Mouse (Mus musculus) limb, embryonic 12.5 days (tissue): Measurements from ENCODE around the gene Smim9. TPM values are rescaled to one million over a fixed set of nuclear protein-coding genes. Genes with fewer than 3 reads are reported as not detected.

Source experiments
- ATAC-seq: fragments of 200-750 bp; cut with Nextera tagmentation; 2 replicates; pipeline ENCODE4 v1.8.0; 2017; ENCODE audit warnings: low read depth, moderate TSS enrichment; ENCODE audit not compliant: insufficient number of reproducible peaks, insufficient read depth, low FRiP score, low TSS enrichment
- H3K27ac ChIP-seq: fragments of 300-500 bp; sonication (generic); 2 replicates; pipeline ENCODE4 v1.5.1; 2016; ENCODE audit warnings: mild to moderate bottlenecking, moderate library complexity
- H3K27me3 ChIP-seq: fragments of 300-500 bp; sonication (generic); 2 replicates; pipeline ENCODE4 v1.6.1; 2016; ENCODE audit warnings: mild to moderate bottlenecking, moderate library complexity
- H3K36me3 ChIP-seq: fragments of 300-500 bp; sonication (generic); 2 replicates; pipeline ENCODE4 v1.6.1; 2016; ENCODE audit warnings: mild to moderate bottlenecking, moderate library complexity
- H3K4me1 ChIP-seq: fragments of 300-500 bp; sonication (generic); replicated peaks from 2 replicates; pipeline ENCODE4 v1.6.1; 2016
- H3K4me2 ChIP-seq: fragments of 300-500 bp; sonication (generic); 2 replicates; pipeline ENCODE4 v1.6.1; 2016; ENCODE audit warnings: mild to moderate bottlenecking, moderate library complexity
- H3K4me3 ChIP-seq: fragments of 300-500 bp; sonication (generic); replicated peaks from 2 replicates; pipeline ENCODE4 v1.5.1; 2016; ENCODE audit warnings: mild to moderate bottlenecking
- H3K9ac ChIP-seq: fragments of 300-500 bp; sonication (generic); replicated peaks from 2 replicates; pipeline ENCODE4 v1.6.1; 2016; ENCODE audit warnings: mild to moderate bottlenecking, moderate library complexity
- H3K9me3 ChIP-seq: fragments of 300-500 bp; sonication (generic); 2 replicates; pipeline ENCODE4 v1.6.1; 2016; ENCODE audit warnings: mild to moderate bottlenecking, moderate library complexity
- WGBS: fragments of 180-500 bp; shearing (Covaris S2); methylation state at CpG from one replicate; pipeline ENCODE4 v1.1.7; 2016; 5-methylcytosine and 5-hydroxymethylcytosine counted together
- polyA plus RNA-seq: library from polyadenylated mRNA; unstranded; fragments of >200 nt; fragmentation: Nextera tagmentation; extraction: Ambion mirVana; gene quantifications from 2 replicates; pipeline ENCODE4 v1.2.1, GENCODE M21; 2016

Smim9 gene
- polyA plus RNA-seq, 1 experiment from 2014 or later: not detected

GRCm38 (mm10) chrX:75128333-75128980 lies 35.1 kb downstream of the Smim9 start:
- no peak overlapping the region for H3K4me2 ChIP-seq
- H3K36me3 ChIP-seq: peaks cover 4% of the 10 kb centered on the region; the same call in 1 of the 2 replicates
- H3K9ac ChIP-seq: no peak overlapping the region
- no peak overlapping the region for H3K4me3 ChIP-seq
- H3K9me3 ChIP-seq: no peaks in the 10 kb centered on the region
- no peak overlapping the region for H3K27ac ChIP-seq
- no peaks in the 10 kb centered on the region for H3K27me3 ChIP-seq
- ATAC-seq: no peak
- no peaks in the 10 kb centered on the region for H3K4me1 ChIP-seq

GRCm38 (mm10) chrX:75126893-75127292 lies 36.7 kb downstream of the Smim9 start:
- Histone ChIP-seq H3K4me3 (no peak overlapping the region), H3K4me2 (no peak overlapping the region), H3K4me1 (no peaks in the 10 kb centered on the region), H3K27ac (no peak overlapping the region), H3K9ac (no peak overlapping the region), H3K27me3 (no peaks in the 10 kb centered on the region), H3K9me3 (no peaks in the 10 kb centered on the region), H3K36me3 (peaks cover 9% of the 10 kb centered on the region)
- ATAC-seq: no peak

GRCm38 (mm10) chrX:75125606-75126005 lies 38.0 kb downstream of the Smim9 start:
- no peak for ATAC-seq
- H3K4me1 ChIP-seq: no peaks in the 10 kb centered on the region
- no peak overlapping the region for H3K9ac ChIP-seq
- no peaks in the 10 kb centered on the region for H3K9me3 ChIP-seq
- no peaks in the 10 kb centered on the region for H3K27me3 ChIP-seq
- H3K4me3 ChIP-seq: no peak overlapping the region
- peaks cover 13% of the 10 kb centered on the region for H3K36me3 ChIP-seq
- H3K4me2 ChIP-seq: no peak overlapping the region
- WGBS: 96% methylated on average over 3 of the region's 3 CpGs
- no peak overlapping the region for H3K27ac ChIP-seq

- H3K4me2 ChIP-seq: no peak overlapping the region
- H3K9ac ChIP-seq: no peak overlapping the region
- no peak overlapping the region for H3K27ac ChIP-seq
- H3K27me3 ChIP-seq: no peaks in the 10 kb centered on the region
- no peak overlapping the region for H3K4me3 ChIP-seq
- H3K4me1 ChIP-seq: no peaks in the 10 kb centered on the region
- peaks cover 9% of the 10 kb centered on the region for H3K36me3 ChIP-seq
- no peaks in the 10 kb centered on the region for H3K9me3 ChIP-seq
- ATAC-seq: no peak
These were observed 48.0 kb downstream of the Smim9 start for GRCm38 (mm10) chrX:75115550-75115949.

GRCm38 (mm10) chrX:75102293-75102692 lies 61.3 kb downstream of the Smim9 start:
- ATAC-seq: no peak
- WGBS: 87% methylated on average over 6 of the region's 6 CpGs
- H3K27ac ChIP-seq: no peak overlapping the region
- no peaks in the 10 kb centered on the region for H3K9me3 ChIP-seq
- H3K9ac ChIP-seq: no peak overlapping the region
- no peaks in the 10 kb centered on the region for H3K27me3 ChIP-seq
- H3K36me3 ChIP-seq: peaks cover 63% of the 10 kb centered on the region
- no peak overlapping the region for H3K4me3 ChIP-seq
- H3K4me2 ChIP-seq: no peak overlapping the region
- no peaks in the 10 kb centered on the region for H3K4me1 ChIP-seq

GRCm38 (mm10) chrX:75098799-75099198 lies 64.8 kb downstream of the Smim9 start:
- WGBS: 92% methylated on average over 8 of the region's 8 CpGs
- H3K27ac ChIP-seq: no peak overlapping the region

GRCm38 (mm10) chrX:75096163-75096770 lies 67.3 kb downstream of the Smim9 start:
- Histone ChIP-seq H3K9me3 (no peaks in the 10 kb centered on the region), H3K9ac (peak overlapping the region; percentile 65), H3K4me2 (peak overlapping the region; percentile 53), H3K4me3 (peak overlapping the region; percentile 53), H3K4me1 (no peaks in the 10 kb centered on the region), H3K36me3 (peaks cover 21% of the 10 kb centered on the region), H3K27ac (peak overlapping the region; percentile 79), H3K27me3 (no peaks in the 10 kb centered on the region)
- no peak for ATAC-seq
- WGBS: 21% methylated on average over 23 of the region's 23 CpGs

More at GRCm38 (mm10) chrX:75098799-75099198, 64.8 kb downstream of the Smim9 start:
- Histone ChIP-seq H3K36me3 (peaks cover 35% of the 10 kb centered on the region), H3K9ac (no peak overlapping the region), H3K4me1 (no peaks in the 10 kb centered on the region), H3K4me2 (no peak overlapping the region), H3K27me3 (no peaks in the 10 kb centered on the region), H3K4me3 (no peak overlapping the region), H3K9me3 (no peaks in the 10 kb centered on the region)
- ATAC-seq: no peak

Other genes with a start within 250 kb of the Smim9 start
- 1.0 and 1.1 TPM in 2 replicates for gene Gab3, start 78.3 kb downstream of the Smim9 start, polyA plus RNA-seq
- gene Dkc1, start 67.9 kb downstream of the Smim9 start, polyA plus RNA-seq: 148 and 153 TPM in 2 replicates
- 33.2 and 38.9 TPM in 2 replicates for gene Mpp1, start 32.8 kb downstream of the Smim9 start, polyA plus RNA-seq
- 47.2 and 47.6 TPM in 2 replicates for gene Fundc2, start 218.6 kb upstream of the Smim9 start, polyA plus RNA-seq
- 0.98 and 2.1 TPM in 2 replicates for gene F8, start 218.8 kb upstream of the Smim9 start, polyA plus RNA-seq